Mouse (Mus musculus): ENCODE measurements at regions not wholly inside any gene's neighbourhood (a gene's known extent, or its start where the extent isn't known, plus 50 kb on each side); places are given as distances from the start of the nearest gene placed in this dataset.

DNA sequence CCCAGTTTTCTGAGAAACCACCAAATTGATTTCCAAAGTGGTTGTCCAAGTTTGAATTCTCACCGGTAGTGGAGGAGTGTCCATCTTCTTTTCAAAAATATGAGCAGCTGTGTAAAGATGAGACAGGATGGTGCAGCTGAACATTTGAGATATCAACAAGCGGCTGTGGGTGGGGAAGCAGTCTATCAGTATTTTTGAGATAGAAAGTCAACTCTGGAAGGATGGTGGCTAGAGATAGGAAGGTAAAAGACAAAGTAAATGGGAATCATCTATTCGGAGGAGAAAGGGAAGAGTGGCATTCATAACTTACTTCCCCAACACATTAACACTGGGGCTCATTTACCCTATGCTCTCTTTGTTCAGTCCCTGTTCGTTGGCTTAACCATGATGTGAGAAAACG, 146.9 kb upstream of the Gmnc start:
- DNase-seq = no peak

DNA sequence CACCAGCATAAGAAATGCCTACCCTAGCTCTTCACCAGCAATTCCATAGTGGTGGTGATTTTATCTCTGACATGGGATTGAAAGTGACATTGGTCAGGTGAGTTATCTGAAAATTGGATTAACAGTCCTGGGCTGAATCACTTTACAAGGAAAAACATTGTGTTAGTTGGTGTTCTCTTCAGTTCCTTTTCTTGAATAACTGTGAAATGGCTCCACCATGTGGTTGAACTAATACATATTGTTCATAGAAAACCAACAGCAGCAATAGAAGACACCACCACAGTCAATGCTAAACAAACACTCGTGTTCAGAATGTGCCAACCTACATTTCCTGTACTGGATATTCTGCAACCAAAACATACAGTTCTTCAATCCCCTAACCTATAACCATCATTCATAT, 147.5 kb upstream of the Gmnc start:
- no peak for DNase-seq

DNA sequence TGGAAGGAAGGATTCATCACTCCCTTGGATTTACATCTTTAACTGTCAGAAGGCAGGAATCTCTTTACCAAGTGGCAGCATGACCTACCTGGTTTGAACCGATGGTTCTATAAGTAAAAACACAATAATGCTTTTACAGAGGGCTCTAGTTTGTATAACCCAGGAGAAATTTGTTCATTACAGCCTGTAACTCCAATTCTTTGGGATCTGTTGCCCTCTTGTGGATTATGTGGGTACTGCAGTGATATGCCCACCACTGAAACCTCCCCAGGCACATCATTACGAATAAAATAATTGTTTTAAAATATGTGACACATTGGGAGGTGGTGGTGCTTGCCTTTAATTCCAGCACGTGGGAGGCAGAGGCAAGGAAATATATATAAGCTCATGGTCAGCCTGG, 148.6 kb upstream of the Gmnc start:
- DNase-seq = peak; percentile 33

DNA sequence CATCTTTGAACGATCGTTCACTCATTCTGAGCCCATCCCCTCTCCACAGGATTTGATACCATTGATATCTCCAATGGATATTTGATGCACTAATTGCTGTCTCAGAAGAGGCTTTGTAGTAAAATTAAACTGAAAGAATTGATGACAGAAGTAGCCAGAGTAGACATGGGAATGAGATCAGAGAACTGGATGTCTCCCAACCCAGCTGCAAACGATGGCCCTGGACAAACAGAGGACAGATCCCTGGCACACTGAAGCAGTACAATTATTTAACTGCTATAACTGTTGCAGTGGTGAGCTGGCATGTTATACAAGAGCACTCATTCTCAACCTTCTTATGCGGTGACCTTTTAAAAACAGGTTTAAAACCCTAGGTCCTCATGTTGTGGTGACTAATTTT, 151.5 kb upstream of the Ostn start:
- DNase-seq = no peak

DNA sequence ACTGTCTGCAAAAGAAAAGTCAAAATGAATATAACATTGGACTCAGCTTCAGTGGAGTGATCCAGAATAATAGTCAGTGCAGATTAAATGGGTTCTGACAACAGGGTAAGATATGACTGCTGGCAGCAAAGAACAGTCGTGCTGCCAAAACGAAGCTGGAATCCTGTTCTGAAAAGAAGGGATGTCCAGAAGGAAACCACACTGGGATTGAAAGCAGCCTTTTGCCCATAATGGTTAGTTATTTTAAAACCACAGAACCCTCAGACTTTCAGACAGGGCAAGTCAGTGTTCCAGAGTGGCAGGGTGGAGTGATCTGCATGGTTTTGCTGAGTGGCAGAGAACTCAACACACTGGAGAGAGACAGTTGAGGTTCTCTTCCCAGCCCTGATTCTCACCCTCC, 111.6 kb upstream of the Ostn start:
- DNase-seq = no peak

All from kidney, adult 18-20 months (tissue).